Mouse (Mus musculus): Measurements from ENCODE around the gene Cyp1a2. TPM values are rescaled to one million over a fixed set of nuclear protein-coding genes. Genes with fewer than 3 reads are reported as not detected.

Gene Cyp1a2
- total and polyA plus RNA-seq, 3 experiments: not detected

GRCm38 (mm10) chr9:57657843-57658242 is 25.7 kb downstream of the Cyp1a2 start:
- no peak overlapping the region for H3K4me2 ChIP-seq (ENCODE audit: insufficient read depth, low read depth, poor library complexity, severe bottlenecking)
- H3K4me3 ChIP-seq (replicated peaks in 1 of 3; ENCODE audit: low read depth in 2 of 3, low read length in 2 of 3, poor library complexity in 1 of 3): no peak overlapping the region
- dilution Hi-C loops (cut with MboI; ENCODE audit: extremely low pct_ligation_motif_present, extremely low pct_unique_long_range_greater_than_20kb, low sequenced_read_pairs) (no loop called here), in situ Hi-C loops (cut with MboI; ENCODE audit: low pct_ligation_motif_present, low pct_unique_long_range_greater_than_20kb, low sequenced_read_pairs) (loop anchor here (5.0 to 10.0 kb wide), 2 partner anchors 66 to 337 kb away; no protein-coding TSS in a partner anchor)
- DNase-seq (ENCODE audit: extremely low read depth): no peak
- H3K27me3 ChIP-seq (replicated peaks): no peaks in the 10 kb centered on the region
- peaks cover 2% of the 10 kb centered on the region for H3K9me3 ChIP-seq (replicated peaks; ENCODE audit: low read length)
- H3K9ac ChIP-seq (ENCODE audit: insufficient read depth, low read depth): no peak overlapping the region
- H3K79me2 ChIP-seq (replicated peaks; ENCODE audit: control insufficient read depth, extremely low read depth, insufficient read depth, poor library complexity, severe bottlenecking): no peaks in the 10 kb centered on the region
- H3K4me1 ChIP-seq (ENCODE audit: control insufficient read depth in 1 of 2, insufficient read depth in 2 of 2): peaks cover 0 to 22% of the 10 kb centered on the region in 2 experiments; a peak in 2 of 4 replicates
- TF ChIP-seq CTCF (conservative IDR thresholded peaks at IDR 0.05 in 1 of 2, IDR thresholded peaks at IDR 0.05 in 1 of 2; ENCODE audit: low read depth in 2 of 2, low read length in 2 of 2) (peak in 1 of 2 experiments; percentile 47; a peak in 2 of 4 replicates), HCFC1 (IDR thresholded peaks at IDR 0.05; ENCODE audit: low read depth, low read length) (no peak)
- H3K36me3 ChIP-seq (replicated peaks in 1 of 2; ENCODE audit: control insufficient read depth in 1 of 2, insufficient read depth in 1 of 2, low read length in 1 of 2): no peaks in the 10 kb centered on the region
- no peak overlapping the region for H3K27ac ChIP-seq (ENCODE audit: insufficient read depth, low read depth)

GRCm38 (mm10) chr9:57656631-57657350 is 26.7 kb downstream of the Cyp1a2 start:
- no peak overlapping the region for H3K9ac ChIP-seq (ENCODE audit: insufficient read depth, low read depth)
- H3K27ac ChIP-seq (ENCODE audit: insufficient read depth, low read depth): no peak overlapping the region
- TF ChIP-seq ETS1 (conservative IDR thresholded peaks at IDR 0.05; ENCODE audit: low read depth, low read length) (no peak), ELF1 (IDR thresholded peaks at IDR 0.05; ENCODE audit: low read depth, low read length) (no peak), UBTF (IDR thresholded peaks at IDR 0.05; ENCODE audit: low read depth, low read length) (no peak), BHLHE40 (IDR thresholded peaks at IDR 0.05; ENCODE audit: low read depth, low read length) (no peak), HCFC1 (IDR thresholded peaks at IDR 0.05; ENCODE audit: low read depth, low read length) (no peak), POLR2AphosphoS2 (IDR thresholded peaks at IDR 0.05; ENCODE audit: low read depth, low read length) (no peak), TCF12 (IDR thresholded peaks at IDR 0.05; ENCODE audit: low read depth, low read length) (no peak)
- H3K4me2 ChIP-seq (ENCODE audit: insufficient read depth, low read depth, poor library complexity, severe bottlenecking): no peak overlapping the region
- H3K79me2 ChIP-seq (replicated peaks; ENCODE audit: control insufficient read depth, extremely low read depth, insufficient read depth, poor library complexity, severe bottlenecking): no peaks in the 10 kb centered on the region
- dilution Hi-C loops (cut with MboI; ENCODE audit: extremely low pct_ligation_motif_present, extremely low pct_unique_long_range_greater_than_20kb, low sequenced_read_pairs): no loop called here
- H3K4me3 ChIP-seq (replicated peaks in 1 of 3; ENCODE audit: low read depth in 2 of 3, low read length in 2 of 3, poor library complexity in 1 of 3): no peak overlapping the region
- no peaks in the 10 kb centered on the region for H3K36me3 ChIP-seq (replicated peaks in 1 of 2; ENCODE audit: control insufficient read depth in 1 of 2, insufficient read depth in 1 of 2, low read length in 1 of 2)
- peaks cover 2% of the 10 kb centered on the region for H3K9me3 ChIP-seq (replicated peaks; ENCODE audit: low read length)
- DNase-seq (ENCODE audit: extremely low read depth): no peak
- in situ Hi-C loops (cut with MboI; ENCODE audit: low pct_ligation_motif_present, low pct_unique_long_range_greater_than_20kb, low sequenced_read_pairs): loop anchor here (5.0 to 10.0 kb wide), 2 partner anchors 64 to 338 kb away; no protein-coding TSS in a partner anchor
- H3K4me1 ChIP-seq (ENCODE audit: control insufficient read depth in 1 of 2, insufficient read depth in 2 of 2): peaks cover 0 to 32% of the 10 kb centered on the region in 2 experiments; a peak in 2 of 4 replicates
- H3K27me3 ChIP-seq (replicated peaks): no peaks in the 10 kb centered on the region

GRCm38 (mm10) chr9:57655749-57656148 is 27.8 kb downstream of the Cyp1a2 start:
- DNase-seq (ENCODE audit: extremely low read depth): peak; percentile 97
- in situ Hi-C loops (cut with MboI; ENCODE audit: low pct_ligation_motif_present, low pct_unique_long_range_greater_than_20kb, low sequenced_read_pairs): loop anchor here (5.0 to 10.0 kb wide), 2 partner anchors 63 to 339 kb away; no protein-coding TSS in a partner anchor
- Histone ChIP-seq H3K79me2 (replicated peaks; ENCODE audit: control insufficient read depth, extremely low read depth, insufficient read depth, poor library complexity, severe bottlenecking) (no peaks in the 10 kb centered on the region), H3K36me3 (replicated peaks in 1 of 2; ENCODE audit: control insufficient read depth in 1 of 2, insufficient read depth in 1 of 2, low read length in 1 of 2) (no peaks in the 10 kb centered on the region), H3K27ac (ENCODE audit: insufficient read depth, low read depth) (no peak overlapping the region), H3K4me1 (ENCODE audit: control insufficient read depth in 1 of 2, insufficient read depth in 2 of 2) (peaks cover 9 to 43% of the 10 kb centered on the region in 2 experiments), H3K4me2 (ENCODE audit: insufficient read depth, low read depth, poor library complexity, severe bottlenecking) (peak overlapping the region; percentile 52), H3K9me3 (replicated peaks; ENCODE audit: low read length) (peaks cover 2% of the 10 kb centered on the region), H3K27me3 (replicated peaks) (no peaks in the 10 kb centered on the region), H3K9ac (ENCODE audit: insufficient read depth, low read depth) (0 out of 2 replicates have a peak overlapping the region, but pooled peaks have one; percentile 7), H3K4me3 (replicated peaks in 1 of 3; ENCODE audit: low read depth in 2 of 3, low read length in 2 of 3, poor library complexity in 1 of 3) (peak overlapping the region in 2 of 3 experiments; percentile 9 to 10)
- dilution Hi-C loops (cut with MboI; ENCODE audit: extremely low pct_ligation_motif_present, extremely low pct_unique_long_range_greater_than_20kb, low sequenced_read_pairs): no loop called here
- TF ChIP-seq TCF12 (IDR thresholded peaks at IDR 0.05; ENCODE audit: low read depth, low read length) (peak; percentile 54; the same call in 1 of the 2 replicates), CHD1 (IDR thresholded peaks at IDR 0.05; ENCODE audit: low read depth, low read length) (no peak), MYC (IDR thresholded peaks at IDR 0.05; ENCODE audit: low read depth, low read length) (peak; percentile 38; the same call in 1 of the 2 replicates), MAZ (IDR thresholded peaks at IDR 0.05; ENCODE audit: low read depth, low read length) (peak; percentile 71; the same call in 1 of the 2 replicates), JUN (IDR thresholded peaks at IDR 0.05; ENCODE audit: insufficient read depth, low read depth, low read length) (no peak), IRF4 (IDR thresholded peaks at IDR 0.05; ENCODE audit: low read depth, low read length) (0 out of 2 replicates have a peak, but pooled peaks have one; percentile 54), CTCF (conservative IDR thresholded peaks at IDR 0.05 in 1 of 2, IDR thresholded peaks at IDR 0.05 in 1 of 2; ENCODE audit: low read depth in 2 of 2, low read length in 2 of 2) (peak; percentile 39 to 98; a peak in 3 of 4 replicates), HCFC1 (IDR thresholded peaks at IDR 0.05; ENCODE audit: low read depth, low read length) (peak; percentile 54), NELFE (IDR thresholded peaks at IDR 0.05; ENCODE audit: low read depth, low read length) (peak; percentile 15; the same call in 1 of the 2 replicates), MAX (IDR thresholded peaks at IDR 0.05; ENCODE audit: low read length) (peak; percentile 76), USF2 (conservative IDR thresholded peaks at IDR 0.05; ENCODE audit: low read depth, low read length) (peak; percentile 92), BHLHE40 (IDR thresholded peaks at IDR 0.05; ENCODE audit: low read depth, low read length) (peak; percentile 81), SMC3 (IDR thresholded peaks at IDR 0.05; ENCODE audit: low read depth, low read length) (peak; percentile 99), ZC3H11A (IDR thresholded peaks at IDR 0.05; ENCODE audit: low read depth, low read length) (peak; percentile 92), JUND (conservative IDR thresholded peaks at IDR 0.05; ENCODE audit: low read depth, low read length) (peak; percentile 26; the same call in 1 of the 2 replicates), GABPA (IDR thresholded peaks at IDR 0.05; ENCODE audit: insufficient replicate concordance, low read depth, low read length) (no peak), MEF2A (IDR thresholded peaks at IDR 0.05; ENCODE audit: borderline replicate concordance, low read depth, low read length) (0 out of 2 replicates have a peak, but pooled peaks have one; percentile 12)

Data from CH12.LX (cell line).